Mouse (Mus musculus): ENCODE data around the gene Tmem121.

The Tmem121 gene

DNA sequence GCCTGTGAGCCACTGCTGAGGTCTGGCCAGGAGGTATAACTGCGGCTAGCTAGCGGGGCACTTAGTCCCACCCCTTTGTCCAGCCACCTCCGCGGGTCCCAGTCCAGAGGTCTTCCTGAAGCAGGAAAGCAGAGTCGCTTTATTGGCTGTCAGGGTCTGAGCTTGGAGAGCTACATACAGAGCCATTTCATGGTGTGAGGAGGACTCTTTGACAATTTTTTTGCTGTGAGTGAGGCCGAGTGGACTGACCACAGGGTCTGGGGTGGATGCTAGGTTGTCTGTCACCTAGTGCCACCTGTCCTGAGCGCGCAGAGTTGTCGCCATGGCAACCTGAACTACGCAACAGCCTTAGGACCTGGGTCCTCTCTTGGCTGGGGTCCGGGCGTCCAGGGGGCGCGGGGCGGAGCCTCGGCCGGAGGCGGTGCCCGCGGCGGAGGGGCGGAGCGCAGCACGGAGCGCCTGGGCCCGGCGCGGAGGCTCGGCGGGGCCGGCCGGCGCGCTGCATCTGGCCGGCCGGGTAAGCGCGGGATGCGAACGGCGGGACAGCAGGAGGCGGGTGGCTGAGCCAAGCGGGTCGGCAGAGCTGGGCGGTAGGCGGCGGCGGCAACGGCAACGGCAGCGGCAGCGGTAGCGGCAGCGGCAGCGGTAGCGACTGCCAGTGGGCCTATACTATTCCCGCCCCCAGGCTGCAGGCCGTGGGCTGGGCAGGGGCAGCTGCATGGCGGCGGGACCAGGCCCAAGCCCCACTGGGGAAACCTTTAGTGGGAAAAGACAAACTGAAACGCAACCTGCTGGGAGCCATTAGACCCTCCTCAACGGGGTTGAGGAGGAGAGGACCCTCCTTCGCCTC, at the start of gene Tmem121:
Gene Tmem121 (plus strand): TSS at position 489 of the 850 bp plus-strand sequence.
- DNase-seq (ENCODE audit: low spot score): peak; percentile 65

DNA sequence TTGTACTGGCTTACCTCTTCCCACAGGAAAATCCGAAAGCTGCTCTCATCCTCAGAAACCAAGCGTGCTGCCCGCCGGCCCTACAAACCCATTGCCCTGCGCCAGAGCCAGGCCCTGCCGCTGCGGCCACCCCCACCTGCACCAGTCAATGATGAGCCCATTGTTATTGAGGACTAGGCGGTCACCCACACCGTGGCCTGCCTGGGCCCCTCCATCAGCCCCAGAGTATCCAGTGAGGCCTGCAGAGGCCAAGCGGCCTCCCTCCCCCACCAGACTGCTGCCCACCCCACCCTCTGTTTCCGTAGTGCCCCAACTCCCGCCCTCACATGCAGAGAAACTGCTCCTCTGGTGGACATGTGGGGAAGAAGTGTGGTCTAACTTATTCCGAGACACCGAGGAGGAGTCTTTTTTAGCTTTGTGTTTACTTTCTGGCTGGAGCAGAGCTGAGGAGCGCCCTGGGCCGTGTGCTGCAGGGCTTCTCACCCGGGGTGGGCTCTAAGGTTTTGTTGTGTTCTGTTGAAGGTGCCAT, 49.2 kb upstream of the Tmem121 start:
- DNase-seq (ENCODE audit: low spot score): no peak

DNA sequence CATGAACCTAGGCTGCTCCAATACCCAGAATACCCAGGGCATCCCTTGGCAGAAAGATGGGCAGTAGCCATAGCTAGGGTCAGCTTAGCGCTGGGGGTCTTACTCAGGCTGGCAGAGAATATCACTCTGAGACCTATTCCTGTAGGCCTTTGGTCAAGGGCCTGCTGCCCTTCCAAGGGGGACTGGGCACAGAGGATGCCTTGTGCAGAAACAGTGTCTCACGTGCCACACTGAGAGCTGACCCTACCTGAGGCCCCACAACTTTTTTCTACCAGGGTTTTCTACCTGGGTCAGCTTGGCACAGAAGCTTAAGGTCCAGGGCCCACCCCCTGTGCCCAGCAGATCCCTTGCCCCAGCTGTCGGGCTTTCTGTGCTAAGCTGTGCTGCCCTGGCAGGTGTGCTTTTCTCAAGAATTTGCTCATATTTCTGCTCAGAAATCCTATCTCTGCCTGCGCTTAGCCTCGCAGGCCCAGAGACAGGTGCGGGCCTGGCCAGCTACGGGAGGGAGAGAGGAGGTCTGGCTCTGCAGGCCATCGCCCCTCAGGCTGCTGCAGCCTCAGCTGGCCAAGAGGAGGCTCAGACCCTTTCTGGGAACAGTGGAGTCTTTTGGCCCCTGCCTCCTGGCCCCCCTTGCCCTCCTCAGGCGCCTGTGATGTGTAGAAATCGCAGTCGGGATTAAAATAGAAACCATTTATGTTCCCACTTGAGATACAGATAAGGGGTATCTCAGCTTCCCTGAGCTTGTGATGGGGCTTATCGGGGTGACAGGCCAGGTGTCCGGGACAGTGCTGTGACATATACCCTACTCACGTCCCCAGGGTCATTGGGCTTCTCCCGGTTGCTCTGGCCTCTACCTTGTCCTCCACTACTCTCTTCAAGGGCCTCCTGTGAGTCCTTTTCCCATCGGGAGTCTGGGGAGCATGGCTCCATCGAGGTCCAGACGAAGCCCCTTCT, 48.2 kb upstream of the Tmem121 start:
- DNase-seq (ENCODE audit: low spot score): no peak

DNA sequence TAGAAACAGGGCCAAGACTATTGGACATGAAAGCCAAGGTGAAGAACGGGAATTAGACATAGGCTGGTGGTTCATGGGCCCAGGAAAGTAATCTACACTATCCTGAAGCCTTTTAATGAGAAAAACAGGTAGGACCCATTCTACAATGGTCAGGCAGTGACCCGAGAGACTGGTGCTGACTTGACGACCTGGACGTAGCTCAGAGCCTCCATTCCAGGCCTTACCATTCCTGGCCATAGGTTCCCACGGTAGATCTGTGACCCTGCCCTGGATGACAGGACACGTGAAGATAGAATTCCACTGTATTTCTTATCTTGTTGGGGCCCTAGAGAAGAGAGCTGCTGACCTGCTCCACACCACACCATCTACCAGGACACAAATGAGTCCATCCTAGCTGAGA, 47.4 kb upstream of the Tmem121 start:
- DNase-seq (ENCODE audit: low spot score): no peak

DNA sequence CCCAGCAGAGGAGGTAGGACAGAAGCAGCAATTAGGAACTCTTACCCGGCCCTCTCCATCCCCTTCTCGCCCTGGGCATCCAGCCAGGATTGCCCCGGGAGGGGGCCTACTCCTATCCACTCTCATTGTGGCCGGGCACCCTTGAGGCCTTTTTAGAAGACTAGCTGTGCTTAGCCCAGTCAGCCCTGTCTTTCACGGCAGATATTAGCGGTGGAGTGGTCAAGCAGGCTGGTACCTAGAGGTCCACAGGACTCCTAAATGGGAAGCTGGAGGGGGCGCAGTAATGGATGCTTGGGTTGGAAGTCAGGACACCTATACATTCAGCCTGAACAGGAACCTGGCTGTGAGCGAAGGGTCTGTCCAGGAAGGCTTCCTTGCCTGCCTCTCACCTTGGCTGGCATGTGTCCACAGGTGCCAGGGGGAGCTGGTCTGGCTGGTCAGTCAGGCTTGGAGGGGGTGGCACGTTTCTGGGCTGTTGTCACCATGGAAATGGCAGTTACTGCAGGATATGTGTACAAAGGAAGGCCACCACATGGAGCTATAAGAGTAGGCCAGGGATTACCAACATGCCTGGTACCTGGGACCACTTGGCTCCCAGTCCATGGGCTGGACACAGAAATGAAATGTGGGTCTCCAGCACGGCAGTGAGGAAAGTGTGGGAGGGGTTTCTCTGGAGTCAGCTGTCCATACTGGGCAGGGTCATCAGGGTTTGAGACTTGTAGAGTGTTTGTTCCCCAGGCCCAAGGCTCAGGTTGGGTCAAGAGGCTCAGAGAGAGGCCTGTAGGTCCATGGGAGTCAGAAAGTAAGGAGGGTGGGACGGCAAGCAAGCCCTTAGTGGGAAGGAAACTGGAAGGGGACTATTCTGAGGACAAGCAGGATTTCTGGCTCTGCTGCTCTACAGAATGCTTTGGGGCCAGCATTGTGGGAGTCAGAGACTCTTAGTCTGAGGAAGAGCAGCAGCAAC, 46.5 kb upstream of the Tmem121 start:
- no peak for DNase-seq (ENCODE audit: low spot score)

DNA sequence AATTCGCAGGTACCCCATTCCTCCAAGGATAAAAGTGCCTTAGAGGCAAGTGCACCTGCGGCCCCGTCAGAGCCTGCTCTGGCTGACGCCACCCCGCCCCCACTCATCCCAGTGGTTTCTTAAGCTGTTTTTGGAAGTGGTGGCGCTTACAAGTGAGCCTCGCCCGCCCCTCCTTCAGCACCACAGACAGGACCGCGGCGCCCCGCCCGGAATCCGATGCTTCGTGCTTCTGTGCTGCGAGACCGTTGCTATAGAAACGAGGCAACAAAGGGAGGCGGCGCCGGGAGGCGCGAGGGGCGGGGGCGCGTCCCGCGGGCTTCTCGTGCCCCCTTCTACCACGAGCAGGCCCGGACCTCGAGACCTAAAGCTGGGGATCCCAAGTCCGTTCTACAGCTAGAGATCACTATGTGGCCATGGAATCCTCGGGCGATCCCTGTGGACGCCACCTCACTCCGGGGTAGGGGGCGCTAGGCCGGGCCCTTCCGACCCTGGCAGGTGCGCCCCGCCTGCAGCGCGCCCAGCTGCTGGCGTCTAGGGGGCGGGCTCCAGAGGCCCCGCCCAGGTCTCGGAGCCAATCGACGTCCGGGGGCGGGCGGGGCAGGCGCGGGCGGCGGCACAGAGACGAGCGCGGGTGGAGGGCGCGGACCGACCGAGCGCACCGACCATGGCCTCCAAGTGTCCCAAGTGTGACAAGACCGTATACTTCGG, 45.7 kb upstream of the Tmem121 start, which contains the start of gene Crip2:
Gene Crip2 (plus strand): TSS at position 329 of the 708 bp plus-strand sequence.
- DNase-seq (ENCODE audit: low spot score): peak; percentile 95

DNA sequence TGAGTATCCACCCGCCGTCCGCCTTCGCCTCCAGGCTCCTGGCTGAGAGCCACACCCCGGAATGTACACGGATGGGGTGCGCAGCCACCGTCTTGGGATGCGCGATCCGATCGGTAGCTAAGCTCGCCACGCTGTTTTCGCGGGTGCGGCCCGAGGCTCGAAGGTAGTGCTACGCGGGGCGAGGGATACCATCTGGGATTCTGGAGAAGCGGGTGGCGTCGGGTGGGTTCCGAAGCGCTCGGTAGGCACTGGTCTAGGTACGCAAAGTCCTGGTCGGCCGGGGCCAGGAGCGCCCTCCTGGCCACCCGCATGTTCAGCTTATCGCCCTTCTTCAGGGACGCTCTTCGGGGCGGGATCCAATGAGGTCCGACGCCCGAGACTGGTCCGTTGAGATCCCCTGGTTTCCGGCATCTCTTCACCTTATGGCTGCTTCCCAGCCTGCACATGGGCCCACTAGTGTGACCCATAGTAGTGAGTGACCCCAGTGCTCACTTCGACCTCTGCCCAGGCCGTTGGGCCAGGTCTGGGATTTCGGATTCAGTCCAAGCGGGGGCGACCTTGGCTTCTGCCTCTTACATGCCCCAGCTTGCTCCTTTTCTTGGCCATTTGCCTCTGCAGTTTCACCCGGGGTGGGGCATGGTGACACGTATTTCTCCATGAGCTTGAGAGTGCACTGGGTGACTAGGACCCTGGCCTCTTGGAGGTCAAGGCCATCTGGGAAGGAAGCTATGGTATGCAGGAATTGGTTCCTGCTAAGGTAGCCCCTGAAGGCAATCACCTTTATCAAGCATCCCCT, 44.9 kb upstream of the Tmem121 start:
- peak; percentile 38 for DNase-seq (ENCODE audit: low spot score)

DNA sequence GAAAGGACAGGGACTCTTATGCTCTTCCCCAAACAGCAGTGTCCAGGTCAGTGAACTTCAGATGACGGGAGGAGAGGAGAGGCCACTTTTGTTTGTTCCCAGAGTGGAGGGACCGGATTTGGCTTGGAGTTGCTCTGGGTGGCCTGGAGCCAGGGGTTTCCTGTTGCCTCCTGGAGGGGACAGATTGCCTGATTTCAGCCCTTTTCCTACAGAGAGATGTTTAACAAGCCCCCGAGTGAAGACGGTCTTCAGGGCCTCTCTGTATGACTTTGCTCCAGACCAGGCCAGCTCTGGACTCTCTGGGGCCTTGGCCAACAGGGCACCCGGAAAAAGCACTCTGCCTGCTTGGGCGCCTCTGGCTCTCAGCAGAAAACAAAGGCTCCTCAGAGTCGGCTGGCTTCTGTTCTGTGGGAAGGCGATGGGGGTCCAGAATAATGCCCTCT, 44.2 kb upstream of the Tmem121 start:
- no peak for DNase-seq (ENCODE audit: low spot score)

DNA sequence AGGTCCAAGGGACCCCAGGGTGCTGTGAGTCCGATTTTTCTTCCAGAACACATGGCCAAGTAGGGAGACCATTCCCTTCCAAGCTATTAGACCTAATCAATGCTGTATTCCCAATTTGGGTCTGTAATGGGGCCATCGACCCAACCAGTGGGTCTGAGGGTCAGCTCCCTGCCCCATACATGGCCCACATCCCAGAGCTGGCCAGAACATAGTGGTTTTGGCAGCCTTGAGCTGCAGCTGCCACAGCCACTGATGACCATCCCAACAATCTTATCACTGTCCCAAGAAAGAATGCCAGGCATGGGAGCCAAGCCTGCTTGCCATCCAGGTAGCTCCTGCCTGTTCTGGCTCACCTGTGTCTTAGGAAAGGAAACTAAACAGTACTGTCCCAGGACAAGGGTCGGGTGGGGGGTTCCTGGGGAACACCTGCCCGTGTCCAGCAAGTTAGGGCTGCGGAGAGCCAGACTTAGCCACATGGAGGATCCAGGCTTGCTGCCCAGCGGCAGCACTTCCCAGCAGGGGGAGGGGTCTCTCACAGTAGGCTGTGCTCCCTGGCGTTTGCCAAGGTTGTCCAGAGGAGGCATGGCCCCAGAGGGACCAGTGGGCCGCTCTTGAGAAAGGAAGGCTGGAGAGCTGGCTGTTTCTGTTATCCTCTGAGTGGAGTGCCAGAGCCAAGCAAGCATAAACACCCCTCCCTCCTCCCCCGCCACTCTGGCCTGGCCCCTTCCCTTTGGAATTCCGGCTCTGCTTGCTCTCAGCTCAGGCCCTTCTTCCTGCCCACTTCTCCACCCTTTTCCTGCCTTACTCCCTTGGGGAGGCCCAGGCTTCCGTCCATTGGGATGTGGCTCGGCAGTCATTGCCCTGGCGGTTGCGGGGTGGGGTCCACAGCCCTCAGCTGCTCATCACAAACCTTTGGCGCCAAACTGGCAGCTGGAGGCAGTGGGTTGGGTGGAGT, 43.4 kb upstream of the Tmem121 start:
- DNase-seq (ENCODE audit: low spot score): peak; percentile 63

DNA sequence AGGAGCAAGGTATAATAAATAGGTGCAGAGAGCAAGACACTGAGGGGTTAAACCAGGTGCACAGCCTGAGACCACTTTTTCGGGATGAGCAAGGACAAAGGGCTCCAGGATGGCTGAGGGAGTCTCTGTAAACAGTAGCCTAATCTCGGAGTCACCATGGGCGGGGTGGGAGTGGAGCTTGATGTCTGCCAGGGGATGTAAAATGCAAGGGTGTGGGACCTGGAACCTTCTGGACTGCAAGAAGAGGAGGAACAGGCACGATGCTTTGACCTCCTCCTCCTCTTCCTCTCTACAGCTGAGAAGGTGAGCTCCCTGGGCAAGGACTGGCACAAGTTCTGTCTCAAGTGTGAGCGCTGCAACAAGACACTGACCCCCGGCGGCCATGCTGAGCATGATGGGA, 42.6 kb upstream of the Tmem121 start:
- no peak for DNase-seq (ENCODE audit: low spot score)

DNA sequence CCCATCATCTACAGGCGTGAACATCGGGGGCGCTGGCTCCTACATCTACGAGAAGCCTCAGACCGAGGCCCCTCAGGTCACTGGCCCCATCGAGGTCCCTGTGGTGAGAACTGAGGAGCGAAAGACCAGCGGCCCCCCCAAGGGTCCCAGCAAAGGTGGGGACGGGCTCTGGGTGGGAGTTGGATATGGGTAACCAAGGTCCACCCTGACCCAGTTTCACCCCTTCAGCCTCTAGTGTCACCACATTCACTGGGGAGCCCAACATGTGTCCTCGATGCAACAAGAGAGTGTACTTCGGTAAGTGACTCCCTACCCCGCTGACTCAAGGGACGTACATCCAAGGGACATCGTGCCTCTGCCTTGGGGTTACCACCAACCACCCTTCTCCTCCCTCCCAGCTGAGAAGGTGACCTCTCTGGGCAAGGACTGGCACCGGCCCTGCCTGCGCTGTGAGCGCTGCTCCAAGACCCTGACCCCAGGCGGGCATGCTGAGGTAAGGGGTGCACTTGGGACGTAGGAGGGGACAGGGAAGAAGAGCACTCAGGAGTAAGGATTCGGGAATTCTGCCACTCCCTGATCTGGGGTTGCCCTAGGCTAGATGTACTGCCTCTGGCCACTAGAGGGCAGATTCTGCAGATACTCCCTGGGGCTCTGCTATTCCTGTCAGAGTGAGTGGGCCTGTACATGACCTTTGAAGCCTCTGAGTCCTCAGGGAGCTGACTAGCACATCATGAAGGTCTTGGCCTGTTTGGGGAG, 41.6 kb upstream of the Tmem121 start:
- DNase-seq (ENCODE audit: low spot score): peak; percentile 67

DNA sequence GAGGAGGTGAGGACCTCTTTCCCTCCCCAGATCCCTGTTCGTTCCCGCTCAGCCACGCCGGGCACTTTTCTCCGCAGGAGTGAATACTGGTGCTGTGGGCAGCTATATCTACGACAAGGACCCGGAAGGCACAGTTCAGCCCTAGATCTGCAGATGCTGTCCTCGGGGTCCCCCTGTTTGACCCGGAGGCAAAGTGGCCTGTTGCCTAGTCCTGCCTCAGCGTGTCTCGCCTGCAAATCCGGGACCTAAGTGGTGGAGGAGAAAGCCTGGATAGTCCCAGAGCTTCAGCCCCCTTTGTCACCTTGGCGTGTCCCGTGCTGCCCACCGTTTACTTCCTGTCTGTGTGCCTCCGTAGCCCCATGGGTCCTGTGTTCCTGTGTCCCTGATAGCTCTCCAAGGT, 40.8 kb upstream of the Tmem121 start:
- no peak for DNase-seq (ENCODE audit: low spot score)

DNA sequence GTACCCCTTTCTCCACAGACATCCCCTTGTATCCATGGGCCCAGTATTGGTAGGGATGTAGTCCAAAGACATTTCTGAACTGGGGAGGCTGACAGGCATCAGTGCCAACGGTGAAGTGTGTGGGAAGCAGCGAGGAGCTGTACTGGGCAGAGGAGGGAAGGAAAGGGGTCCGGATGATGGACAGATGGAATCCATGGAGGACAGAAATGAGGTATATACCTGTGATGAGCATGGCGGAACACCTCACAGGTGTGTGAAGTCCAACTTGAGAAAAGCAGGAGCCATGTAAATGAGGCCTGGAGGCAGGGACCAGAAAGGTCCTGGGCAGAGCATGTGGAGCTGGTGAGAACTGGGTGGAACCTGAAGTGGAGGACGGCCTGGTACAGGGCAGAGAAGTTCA, 40.1 kb upstream of the Tmem121 start:
- no peak for DNase-seq (ENCODE audit: low spot score)

DNA sequence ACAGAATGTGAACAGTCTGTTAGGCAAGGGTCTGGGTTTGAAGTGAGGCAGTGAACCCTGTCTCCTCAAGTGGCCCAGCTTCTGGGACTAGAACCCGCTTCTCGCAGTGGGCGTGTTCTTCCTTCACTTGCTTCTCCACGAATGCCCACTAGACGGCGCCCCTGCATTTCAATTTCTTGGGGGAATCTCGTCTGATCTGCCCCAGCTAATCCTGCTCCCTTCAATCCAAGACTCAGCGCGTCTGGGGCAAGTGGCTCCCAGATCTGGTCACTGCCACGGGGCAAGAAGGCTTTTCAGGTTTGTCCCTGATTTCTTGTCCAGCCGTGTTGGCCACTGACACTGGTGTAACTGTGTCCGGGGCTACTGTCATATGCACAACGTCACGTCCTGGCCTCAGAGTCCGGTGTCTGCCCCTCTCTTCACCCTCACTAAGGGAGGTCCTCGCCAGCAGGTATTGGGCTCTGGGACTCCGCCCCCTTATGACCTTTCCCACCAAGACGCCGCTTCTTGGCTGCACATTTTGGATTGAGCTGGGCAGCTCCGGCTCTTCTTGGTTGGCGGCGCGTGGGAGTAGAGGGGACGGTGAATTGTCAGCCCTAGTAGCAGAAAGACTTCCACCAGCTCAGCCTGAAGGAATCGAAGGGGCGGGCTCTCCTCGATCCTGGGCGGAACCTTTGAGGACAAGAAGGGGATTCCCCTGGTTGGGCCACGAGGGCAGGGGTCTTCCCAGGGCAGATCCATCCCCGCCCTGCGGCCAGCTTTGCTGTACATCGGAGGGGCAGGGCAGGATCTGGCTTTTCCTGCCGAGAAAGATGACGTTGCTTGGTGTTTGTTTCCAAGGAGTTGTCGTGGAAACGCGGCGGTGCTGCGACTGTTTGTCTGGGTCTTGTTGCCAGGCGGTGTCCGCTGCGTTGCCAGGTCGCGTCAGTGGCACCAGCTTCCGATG, 39.3 kb upstream of the Tmem121 start, which contains the start of gene Crip1:
Gene Crip1 (plus strand): TSS at position 205 of the 946 bp plus-strand sequence.
- peak; percentile 91 for DNase-seq (ENCODE audit: low spot score)

DNA sequence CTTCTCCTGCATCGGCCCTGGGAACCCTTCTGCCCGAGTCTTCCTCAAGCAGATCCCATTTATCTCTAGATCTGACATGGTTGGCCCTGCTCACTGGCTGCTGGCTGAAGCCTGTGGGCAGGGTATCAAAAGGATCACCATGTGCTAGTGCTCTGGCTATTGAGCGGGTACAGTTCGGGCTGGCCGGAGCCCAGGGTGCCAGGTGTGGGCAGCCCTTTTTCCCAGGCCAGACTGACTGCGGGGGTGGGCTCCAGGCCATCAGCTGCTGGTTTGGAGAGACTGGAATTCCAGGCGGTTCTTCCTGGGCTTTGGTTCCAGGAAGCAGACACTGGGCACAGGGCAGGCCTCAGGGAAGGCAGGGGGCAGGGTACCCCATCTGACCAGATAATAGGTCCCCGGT, 38.2 kb upstream of the Tmem121 start:
- no peak for DNase-seq (ENCODE audit: low spot score)

DNA sequence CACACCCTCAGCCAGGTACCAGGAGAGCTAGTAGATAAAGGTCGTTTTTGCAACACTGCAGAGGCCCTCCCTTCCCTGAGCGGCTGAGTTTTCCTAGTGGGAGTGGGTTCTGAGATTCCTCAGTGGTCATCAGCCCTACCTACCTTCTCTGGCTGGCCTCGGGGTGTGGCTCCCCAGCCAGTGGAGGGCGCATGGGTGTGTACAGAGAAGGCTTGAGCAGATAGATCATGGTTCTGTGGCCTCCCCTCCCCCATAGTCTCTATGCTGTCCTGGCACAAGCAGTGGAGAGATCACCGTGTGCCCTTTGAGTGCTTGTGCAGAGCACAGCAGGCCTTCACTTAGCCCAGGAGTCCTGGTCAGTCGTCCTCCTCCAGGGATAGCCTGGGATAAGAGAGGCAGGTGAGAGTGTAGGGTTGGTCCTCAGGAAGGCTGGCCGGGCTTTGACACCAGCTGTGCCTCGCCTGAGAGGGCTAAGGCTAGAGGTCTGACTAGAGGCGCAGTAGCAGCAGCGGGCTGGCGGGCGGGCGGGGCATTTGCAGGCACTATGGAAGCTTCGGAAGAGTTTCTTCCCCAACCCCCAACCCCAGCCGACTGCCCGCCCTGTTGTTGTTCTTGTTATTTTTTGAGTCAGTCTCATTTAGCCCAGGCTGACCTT, 37.2 kb upstream of the Tmem121 start:
- DNase-seq (ENCODE audit: low spot score): no peak

Data from embryo, embryonic 10.5 days (tissue).